Mouse (Mus musculus) intestine, embryonic 15.5 days (tissue): ENCODE data around the gene Gm2030. TPM values are rescaled to one million over a fixed set of nuclear protein-coding genes. Genes with fewer than 3 reads are reported as not detected.
"Not testable (repeated sequence)": the region's sequence is repeated elsewhere in the genome, so short reads cannot be mapped to it uniquely, and the experiment has no call there.

ENCODE experiments used
- ATAC-seq: fragments of 200-750 bp; cut with Nextera tagmentation; 2 replicates; pipeline ENCODE4 v1.8.0; 2017; ENCODE audit warnings: moderate TSS enrichment, moderate library complexity
- H3K27ac ChIP-seq: fragments of 300-500 bp; sonication (generic); 2 replicates; pipeline ENCODE4 v1.5.1; 2015; ENCODE audit warnings: mild to moderate bottlenecking, inconsistent platforms
- H3K27me3 ChIP-seq: fragments of 300-500 bp; sonication (generic); replicated peaks from 2 replicates; pipeline ENCODE4 v1.6.1; 2015; ENCODE audit warnings: inconsistent platforms
- H3K36me3 ChIP-seq: fragments of 300-500 bp; sonication (generic); 2 replicates; pipeline ENCODE4 v1.6.1; 2015; ENCODE audit warnings: inconsistent platforms
- H3K4me1 ChIP-seq: fragments of 300-500 bp; sonication (generic); replicated peaks from 2 replicates; pipeline ENCODE4 v1.6.1; 2015; ENCODE audit warnings: inconsistent platforms
- H3K4me2 ChIP-seq: fragments of 300-500 bp; sonication (generic); replicated peaks from 2 replicates; pipeline ENCODE4 v1.6.1; 2015; ENCODE audit warnings: mild to moderate bottlenecking, inconsistent platforms
- H3K4me3 ChIP-seq: fragments of 300-500 bp; sonication (generic); replicated peaks from 2 replicates; pipeline ENCODE4 v1.5.1; 2015; ENCODE audit warnings: inconsistent platforms
- H3K9ac ChIP-seq: fragments of 300-500 bp; sonication (generic); 2 replicates; pipeline ENCODE4 v1.6.1; 2015; ENCODE audit warnings: inconsistent platforms
- H3K9me3 ChIP-seq: fragments of 300-500 bp; sonication (generic); 2 replicates; pipeline ENCODE4 v1.6.1; 2016; ENCODE audit warnings: inconsistent platforms
- WGBS: fragments of 180-500 bp; shearing (Covaris S2); methylation state at CpG from one replicate; pipeline ENCODE4 v1.1.7; 2015; 5-methylcytosine and 5-hydroxymethylcytosine counted together
- polyA plus RNA-seq: library from polyadenylated mRNA; unstranded; fragments of >200 nt; fragmentation: Nextera tagmentation; extraction: Ambion mirVana; gene quantifications from 2 replicates; pipeline ENCODE4 v1.2.1, GENCODE M21; 2015

The Gm2030 gene
- not detected in 2 replicates for polyA plus RNA-seq

GRCm38 (mm10) chrX:26309944-26310343 lies at the start of gene Gm2030:
TSS of gene Gm2030 (minus strand) at chrX:26310044.
- not testable (repeated sequence) for H3K9me3 ChIP-seq, H3K9ac ChIP-seq, H3K4me3 ChIP-seq, H3K36me3 ChIP-seq, H3K27me3 ChIP-seq, H3K4me2 ChIP-seq, H3K27ac ChIP-seq, H3K4me1 ChIP-seq, ATAC-seq
- 72% methylated on average over 4 of the region's 4 CpGs for WGBS

Other genes with a start within 250 kb of the Gm2030 start
- not detected in 2 replicates for gene Gm2012, start 78.7 kb downstream of the Gm2030 start, polyA plus RNA-seq
- not detected in 2 replicates for gene Slx, start 235.5 kb upstream of the Gm2030 start, polyA plus RNA-seq